Mouse (Mus musculus): ENCODE data around the gene Eps15l1. TPM values are rescaled to one million over a fixed set of nuclear protein-coding genes. Genes with fewer than 3 reads are reported as not detected.

The Eps15l1 gene
- polyA plus RNA-seq, 1 experiment from 2014 or later: 71.2 TPM

DNA sequence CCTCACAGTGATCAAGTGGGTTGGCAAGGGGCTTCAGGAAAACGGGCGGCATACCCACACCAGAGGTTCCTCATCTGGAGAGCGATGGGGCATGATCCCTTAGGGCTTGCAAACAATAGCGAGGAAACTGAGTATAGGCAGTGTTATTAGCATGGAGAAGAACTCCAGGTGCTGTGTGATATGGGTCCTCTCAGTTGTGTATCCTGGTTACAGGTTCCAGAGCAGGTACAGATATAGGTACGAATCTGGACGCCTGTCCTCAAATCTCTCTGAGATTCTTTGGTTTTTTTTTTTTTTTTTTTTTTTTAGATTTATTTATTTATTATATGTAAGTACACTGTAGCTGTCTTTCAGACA lies 22.7 kb upstream of the Eps15l1 start:
- peak overlapping the region; percentile 90 for H3K27ac ChIP-seq (replicated peaks)
- H3K27me3 ChIP-seq (ENCODE audit: low read depth, poor library complexity, severe bottlenecking): no peaks in the 10 kb centered on the region
- no peak for DNase-seq (ENCODE audit: low spot score)
- H3K36me3 ChIP-seq: peaks cover 19% of the 10 kb centered on the region
- 46% methylated on average over 6 of the region's 6 CpGs for WGBS
- no peaks in the 10 kb centered on the region for H3K9me3 ChIP-seq (replicated peaks)
- H3K4me3 ChIP-seq: peak overlapping the region; percentile 58
- peaks cover 10% of the 10 kb centered on the region for H3K4me1 ChIP-seq

DNA sequence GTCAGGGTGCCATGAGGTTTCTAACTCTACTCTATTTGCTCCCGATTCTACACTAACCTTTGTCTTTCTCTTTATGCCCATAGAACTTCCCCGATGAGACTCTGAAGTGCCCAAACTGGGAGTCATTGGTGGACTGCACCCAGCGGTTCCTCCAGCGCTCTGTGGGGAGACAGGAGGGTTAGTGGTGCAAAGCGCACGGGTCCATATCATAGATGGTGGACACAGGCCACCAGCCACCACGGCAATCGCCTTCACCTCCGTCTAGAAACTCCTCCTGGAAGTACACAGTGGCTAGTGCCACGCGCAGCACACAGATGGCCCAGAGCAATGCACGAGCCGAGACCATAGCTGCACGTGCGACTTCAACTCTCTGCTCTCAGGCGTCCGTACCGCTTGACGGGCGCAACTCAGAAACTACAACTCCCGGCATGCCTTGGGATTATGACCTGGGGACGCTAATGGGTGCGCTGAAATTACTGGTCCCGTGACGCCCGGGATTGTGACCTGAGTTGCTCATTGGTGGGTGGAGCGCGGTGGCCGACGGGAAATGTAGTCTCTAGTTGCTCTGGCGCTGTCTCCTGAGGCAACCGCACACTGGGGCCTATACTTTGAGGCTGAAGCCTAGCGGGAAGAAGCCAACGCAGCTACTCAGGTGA lies 22.2 kb upstream of the Eps15l1 start, which contains the start of the genes Calr3 and 1700030K09Rik:
Gene Calr3 (minus strand): TSS at position 533 of the 656 bp plus-strand sequence.
Gene 1700030K09Rik (plus strand): TSS at position 543 of the 656 bp plus-strand sequence.
- H3K36me3 ChIP-seq: peaks cover 14% of the 10 kb centered on the region
- 5% methylated on average over 34 of the region's 34 CpGs for WGBS
- DNase-seq (ENCODE audit: low spot score): peak; percentile 98
- H3K27ac ChIP-seq (replicated peaks): peak within 1 kb of the TSS; percentile 90
- peak within 1 kb of the TSS; percentile 58 for H3K4me3 ChIP-seq
- H3K9me3 ChIP-seq (replicated peaks): no peaks in the 10 kb centered on the region
- H3K27me3 ChIP-seq (ENCODE audit: low read depth, poor library complexity, severe bottlenecking): no peaks in the 10 kb centered on the region
- peaks cover 10% of the 10 kb centered on the region for H3K4me1 ChIP-seq

DNA sequence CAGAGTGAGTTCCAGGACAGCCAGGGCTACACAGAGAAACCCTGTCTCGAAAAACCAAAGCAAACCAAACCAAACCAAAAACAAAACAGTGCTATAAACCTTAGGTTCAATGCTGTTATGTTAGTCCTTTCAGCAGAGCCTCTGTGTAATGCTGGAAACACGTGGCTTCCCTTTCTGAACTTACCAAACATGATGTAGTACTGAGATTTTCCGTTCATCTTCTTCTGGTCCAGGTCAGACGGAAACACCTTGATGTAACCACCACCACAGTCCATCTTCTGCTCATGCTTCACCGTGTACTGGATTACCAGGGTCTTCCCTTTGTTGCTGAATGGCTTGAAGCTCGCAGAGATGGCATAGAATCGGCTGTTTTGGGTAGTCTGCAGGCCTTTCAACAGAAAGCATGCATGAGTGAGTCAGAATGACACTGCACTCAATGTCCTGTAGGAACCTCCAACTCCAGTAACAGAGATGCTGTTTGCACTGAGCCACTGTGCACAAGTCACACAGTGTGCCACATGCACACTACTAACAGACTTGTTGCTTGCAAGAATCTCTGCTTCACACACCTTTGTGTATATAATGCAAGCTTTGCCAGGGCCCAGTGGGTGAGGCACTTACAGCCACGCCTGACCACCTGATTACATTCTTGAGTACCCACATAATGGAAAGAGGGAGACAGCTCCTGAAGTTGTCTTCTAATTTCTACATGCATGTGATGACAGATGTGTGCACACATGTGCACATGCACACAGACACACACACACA lies 17.2 kb upstream of the Eps15l1 start:
- Histone ChIP-seq H3K27me3 (ENCODE audit: low read depth, poor library complexity, severe bottlenecking) (no peaks in the 10 kb centered on the region), H3K27ac (replicated peaks) (no peak overlapping the region), H3K4me1 (peaks cover 4% of the 10 kb centered on the region), H3K9me3 (replicated peaks) (no peaks in the 10 kb centered on the region), H3K36me3 (no peaks in the 10 kb centered on the region), H3K4me3 (no peak overlapping the region)
- no peak for DNase-seq (ENCODE audit: low spot score)
- 74% methylated on average over 8 of the region's 8 CpGs for WGBS

DNA sequence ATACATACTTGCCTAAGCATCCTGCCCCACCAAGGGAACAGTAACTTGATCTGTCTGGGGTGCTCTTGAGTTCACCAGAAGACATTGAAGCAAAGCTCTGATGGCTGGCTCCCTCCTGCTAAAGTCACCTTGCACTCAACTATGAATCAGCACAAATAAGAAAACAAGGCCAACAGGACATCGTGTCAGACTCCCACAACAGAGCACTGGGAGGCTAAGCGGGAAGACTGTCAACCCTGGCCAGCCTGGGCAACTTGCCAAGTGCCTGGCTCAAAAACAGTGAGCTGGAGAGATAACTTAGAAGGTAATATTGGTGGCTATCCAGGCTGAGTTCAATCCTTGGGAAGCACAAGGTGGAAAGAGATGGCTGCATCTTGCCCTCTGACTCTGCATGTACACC lies 13.7 kb upstream of the Eps15l1 start:
- Histone ChIP-seq H3K4me3 (no peak overlapping the region), H3K9me3 (replicated peaks) (no peaks in the 10 kb centered on the region), H3K27me3 (ENCODE audit: low read depth, poor library complexity, severe bottlenecking) (no peaks in the 10 kb centered on the region), H3K36me3 (no peaks in the 10 kb centered on the region), H3K4me1 (no peaks in the 10 kb centered on the region), H3K27ac (replicated peaks) (no peak overlapping the region)
- 65% methylated on average over 2 of the region's 2 CpGs for WGBS
- DNase-seq (ENCODE audit: low spot score): no peak

DNA sequence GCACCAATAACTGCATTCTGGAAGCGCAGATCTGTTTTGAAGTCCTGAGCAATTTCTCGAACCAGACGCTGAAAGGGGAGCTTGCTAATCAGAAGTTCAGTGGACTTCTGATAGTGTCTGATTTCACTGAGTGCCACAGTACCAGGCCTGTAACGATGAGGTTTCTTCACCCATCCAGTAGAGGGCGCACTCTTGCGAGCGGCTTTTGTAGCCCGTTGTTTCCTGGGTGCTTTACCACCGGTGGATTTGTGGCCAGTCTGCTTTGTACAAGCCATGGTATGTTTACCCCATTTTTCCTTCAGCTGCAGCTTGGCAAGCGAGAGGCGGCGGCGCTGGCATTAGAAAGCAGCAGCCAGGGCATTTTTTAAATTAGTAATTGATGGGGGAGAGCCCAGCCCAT lies 8.4 kb upstream of the Eps15l1 start:
- WGBS: 55% methylated on average over 13 of the region's 13 CpGs
- Histone ChIP-seq H3K36me3 (no peaks in the 10 kb centered on the region), H3K9me3 (replicated peaks) (no peaks in the 10 kb centered on the region), H3K4me3 (no peak overlapping the region), H3K27me3 (ENCODE audit: low read depth, poor library complexity, severe bottlenecking) (no peaks in the 10 kb centered on the region), H3K27ac (replicated peaks) (no peak overlapping the region), H3K4me1 (no peaks in the 10 kb centered on the region)
- DNase-seq (ENCODE audit: low spot score): no peak

DNA sequence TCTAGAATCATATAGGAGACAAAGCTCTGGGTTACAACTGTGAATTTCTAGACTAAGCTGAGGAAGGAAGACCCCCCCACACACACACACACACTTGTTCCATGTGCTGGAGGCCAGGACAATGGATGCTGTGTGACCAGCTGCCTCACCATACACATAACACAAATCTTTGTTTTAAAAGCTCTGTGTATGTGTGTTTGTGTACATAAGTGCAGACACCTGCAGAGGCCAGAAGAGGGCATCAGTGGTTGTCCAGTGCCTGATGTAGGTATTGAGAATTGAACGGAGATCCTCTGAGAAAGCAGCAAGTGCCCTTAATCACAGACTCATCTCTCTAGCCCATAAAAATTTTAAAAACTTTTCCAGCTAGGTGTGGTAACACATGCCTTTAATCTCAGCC lies 1.7 kb upstream of the Eps15l1 start:
- Histone ChIP-seq H3K27ac (replicated peaks) (no peak overlapping the region), H3K4me1 (peaks cover 33% of the 10 kb centered on the region), H3K36me3 (peaks cover 15% of the 10 kb centered on the region), H3K27me3 (ENCODE audit: low read depth, poor library complexity, severe bottlenecking) (no peaks in the 10 kb centered on the region), H3K4me3 (no peak overlapping the region), H3K9me3 (replicated peaks) (no peaks in the 10 kb centered on the region)
- no peak for DNase-seq (ENCODE audit: low spot score)
- WGBS: 77% methylated on average over 1 of the region's 1 CpGs

DNA sequence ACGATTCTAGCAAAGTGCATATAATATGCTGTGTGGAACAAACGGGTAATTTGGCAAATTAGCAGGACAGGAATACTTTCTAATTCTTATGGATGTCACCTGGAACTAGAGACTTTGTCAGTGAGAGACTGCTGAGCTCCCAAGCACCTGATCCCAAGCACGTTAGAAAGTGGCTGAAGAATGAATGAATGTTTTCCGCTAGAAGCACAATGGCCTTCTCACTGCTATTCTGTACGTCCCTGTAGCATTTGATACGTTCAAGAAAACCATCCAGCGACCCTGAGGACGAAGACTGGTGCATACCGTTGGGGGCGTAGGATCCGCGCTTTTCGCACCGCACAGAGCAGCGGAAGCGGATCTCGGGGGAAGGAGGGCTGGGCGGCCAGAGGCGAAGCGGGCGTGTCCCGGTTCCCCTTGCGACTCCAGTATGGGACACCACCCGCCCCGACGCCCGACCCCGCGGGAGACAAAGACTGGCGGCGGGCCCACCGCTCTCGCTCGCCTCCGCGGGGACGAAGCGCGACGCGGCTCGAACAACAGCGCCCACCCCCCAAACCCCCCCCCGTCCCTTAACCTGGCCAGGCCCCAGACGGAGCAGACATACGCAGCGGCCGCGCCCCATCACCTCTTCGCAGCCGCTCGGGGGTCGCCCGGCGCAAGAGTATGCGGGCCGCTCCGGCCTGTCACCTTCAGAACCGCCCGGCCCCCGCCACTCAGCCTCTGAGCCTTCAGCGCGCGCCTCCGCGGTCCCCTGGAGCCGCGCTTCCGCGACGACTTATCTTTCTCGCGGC lies 494 bp downstream of the Eps15l1 start:
- peak; percentile 61 for DNase-seq (ENCODE audit: low spot score)
- H3K36me3 ChIP-seq: peaks cover 17% of the 10 kb centered on the region
- no peaks in the 10 kb centered on the region for H3K27me3 ChIP-seq (ENCODE audit: low read depth, poor library complexity, severe bottlenecking)
- peak overlapping the region; percentile 96 for H3K4me3 ChIP-seq
- no peaks in the 10 kb centered on the region for H3K9me3 ChIP-seq (replicated peaks)
- peaks cover 51% of the 10 kb centered on the region for H3K4me1 ChIP-seq
- peak overlapping the region; percentile 95 for H3K27ac ChIP-seq (replicated peaks)
- 1% methylated on average over 66 of the region's 73 CpGs for WGBS

DNA sequence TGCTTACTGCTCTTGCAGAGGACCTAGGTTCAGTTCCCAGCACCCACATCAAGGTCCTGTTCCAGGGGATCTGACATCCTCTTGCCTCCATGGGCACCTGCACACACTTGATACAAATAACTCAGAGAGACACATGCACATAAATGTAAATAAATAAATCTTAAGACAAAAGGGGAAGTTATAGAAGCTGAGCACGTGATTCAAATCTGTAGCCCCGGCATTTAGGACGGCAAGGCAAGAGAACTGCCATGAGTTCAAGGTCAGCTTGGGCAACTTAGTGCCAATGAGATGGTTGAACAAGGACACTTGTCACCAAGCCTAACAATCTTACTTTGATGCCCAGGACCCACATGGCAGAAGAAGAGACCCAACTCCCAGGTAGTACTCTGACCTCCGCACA lies 3.2 kb downstream of the Eps15l1 start:
- Histone ChIP-seq H3K36me3 (peaks cover 36% of the 10 kb centered on the region), H3K4me1 (peaks cover 62% of the 10 kb centered on the region), H3K4me3 (no peak overlapping the region), H3K27ac (replicated peaks) (no peak overlapping the region), H3K9me3 (replicated peaks) (no peaks in the 10 kb centered on the region), H3K27me3 (ENCODE audit: low read depth, poor library complexity, severe bottlenecking) (no peaks in the 10 kb centered on the region)
- no peak for DNase-seq (ENCODE audit: low spot score)
- 98% methylated on average over 4 of the region's 4 CpGs for WGBS

DNA sequence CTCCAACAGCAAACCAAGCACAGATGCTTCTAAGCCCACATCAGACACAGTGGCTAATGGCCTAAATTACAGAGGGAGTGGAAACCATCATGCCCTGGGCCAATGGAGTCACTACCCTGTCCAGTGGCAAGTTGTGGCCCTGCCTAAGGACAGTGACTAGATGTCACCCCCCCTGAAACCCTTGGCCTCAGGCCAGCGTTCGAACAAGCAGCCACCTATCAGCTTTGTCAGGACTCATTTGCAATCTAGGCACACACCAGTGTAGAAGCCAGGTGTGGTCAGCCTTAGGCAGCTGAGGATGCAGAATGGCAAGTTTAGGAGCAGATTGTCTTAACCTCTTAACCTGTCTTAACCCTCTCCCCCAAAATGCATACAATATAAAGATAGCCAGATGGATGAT lies 6.0 kb downstream of the Eps15l1 start:
- Histone ChIP-seq H3K27me3 (ENCODE audit: low read depth, poor library complexity, severe bottlenecking) (no peaks in the 10 kb centered on the region), H3K4me3 (no peak overlapping the region), H3K36me3 (peaks cover 56% of the 10 kb centered on the region), H3K4me1 (peaks cover 52% of the 10 kb centered on the region), H3K9me3 (replicated peaks) (no peaks in the 10 kb centered on the region), H3K27ac (replicated peaks) (no peak overlapping the region)
- no peak for DNase-seq (ENCODE audit: low spot score)
- 84% methylated on average over 2 of the region's 2 CpGs for WGBS

DNA sequence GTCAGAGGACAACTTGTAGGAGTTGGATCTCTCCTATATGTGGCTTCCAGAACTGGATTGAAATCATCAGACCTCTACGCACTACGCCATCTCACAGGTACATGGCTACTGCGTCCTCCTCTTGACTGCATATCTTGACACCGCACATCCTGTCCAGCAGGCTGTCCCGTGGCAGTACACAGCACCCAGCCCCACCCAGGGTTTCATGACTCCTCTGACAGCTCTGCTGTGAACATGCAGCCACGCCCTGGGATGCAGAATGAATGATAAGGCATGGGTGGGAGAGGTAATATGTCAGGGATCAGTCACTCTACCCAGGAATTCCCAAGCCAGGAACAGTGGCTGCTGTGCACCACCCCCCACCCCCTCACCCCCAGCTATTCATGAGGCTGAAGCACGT lies 7.4 kb downstream of the Eps15l1 start:
- Histone ChIP-seq H3K9me3 (replicated peaks) (no peaks in the 10 kb centered on the region), H3K4me1 (peaks cover 41% of the 10 kb centered on the region), H3K27me3 (ENCODE audit: low read depth, poor library complexity, severe bottlenecking) (no peaks in the 10 kb centered on the region), H3K4me3 (no peak overlapping the region), H3K36me3 (peaks cover 50% of the 10 kb centered on the region), H3K27ac (replicated peaks) (no peak overlapping the region)
- 90% methylated on average over 7 of the region's 7 CpGs for WGBS
- no peak for DNase-seq (ENCODE audit: low spot score)

DNA sequence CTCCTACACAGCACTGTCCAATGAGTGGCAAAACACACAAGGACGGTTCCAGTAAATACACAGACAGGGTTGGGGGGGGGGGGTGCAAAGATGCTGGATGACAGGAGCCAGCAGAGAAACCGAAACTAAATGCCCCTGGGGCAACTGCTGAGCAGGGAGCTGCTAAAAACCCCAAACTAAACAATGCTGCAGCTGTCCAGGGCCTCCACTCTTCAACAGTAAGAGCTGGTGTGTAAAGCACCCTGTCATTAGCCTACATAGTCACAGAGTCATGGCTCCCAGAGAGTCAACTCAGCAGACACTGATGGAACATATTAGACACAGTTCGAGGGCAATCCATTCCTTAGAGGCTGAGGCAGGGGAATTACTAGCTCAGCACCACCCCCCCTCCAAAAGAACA lies 11.8 kb downstream of the Eps15l1 start:
- Histone ChIP-seq H3K4me3 (no peak overlapping the region), H3K9me3 (replicated peaks) (no peaks in the 10 kb centered on the region), H3K27ac (replicated peaks) (no peak overlapping the region), H3K27me3 (ENCODE audit: low read depth, poor library complexity, severe bottlenecking) (no peaks in the 10 kb centered on the region), H3K36me3 (peaks cover 36% of the 10 kb centered on the region), H3K4me1 (0 out of 2 replicates have a peak, but pooled peaks cover 4% of the 10 kb centered on the region)
- DNase-seq (ENCODE audit: low spot score): no peak
- WGBS: 87% methylated on average over 3 of the region's 3 CpGs

DNA sequence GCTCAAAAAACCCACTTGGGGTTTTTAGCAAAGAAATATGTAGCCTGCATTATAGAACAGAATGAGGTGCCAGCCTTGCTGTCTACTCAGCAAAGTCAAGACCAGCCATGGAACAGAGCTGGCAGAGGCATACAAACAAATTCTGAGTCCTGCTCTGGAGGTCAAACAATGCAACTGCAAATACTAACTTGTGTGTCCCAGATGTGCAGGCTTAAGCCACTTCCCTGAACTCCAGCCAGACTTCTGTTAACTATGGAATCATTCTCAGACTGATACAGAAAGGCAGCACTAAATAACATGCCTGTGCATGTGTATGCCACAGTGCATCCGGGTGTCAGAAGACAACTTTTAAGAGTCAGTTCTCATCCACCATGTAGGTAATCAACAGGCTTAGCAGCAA lies 13.4 kb downstream of the Eps15l1 start:
- Histone ChIP-seq H3K9me3 (replicated peaks) (no peaks in the 10 kb centered on the region), H3K27me3 (ENCODE audit: low read depth, poor library complexity, severe bottlenecking) (no peaks in the 10 kb centered on the region), H3K4me1 (0 out of 2 replicates have a peak, but pooled peaks cover 4% of the 10 kb centered on the region), H3K36me3 (peaks cover 26% of the 10 kb centered on the region), H3K4me3 (no peak overlapping the region), H3K27ac (replicated peaks) (no peak overlapping the region)
- WGBS: 88% methylated on average over 1 of the region's 1 CpGs
- DNase-seq (ENCODE audit: low spot score): no peak

All from midbrain, embryonic 10.5 days (tissue).